8 mouse cellular contexts compared by ENCODE assay signal in the genomic region with DNA sequence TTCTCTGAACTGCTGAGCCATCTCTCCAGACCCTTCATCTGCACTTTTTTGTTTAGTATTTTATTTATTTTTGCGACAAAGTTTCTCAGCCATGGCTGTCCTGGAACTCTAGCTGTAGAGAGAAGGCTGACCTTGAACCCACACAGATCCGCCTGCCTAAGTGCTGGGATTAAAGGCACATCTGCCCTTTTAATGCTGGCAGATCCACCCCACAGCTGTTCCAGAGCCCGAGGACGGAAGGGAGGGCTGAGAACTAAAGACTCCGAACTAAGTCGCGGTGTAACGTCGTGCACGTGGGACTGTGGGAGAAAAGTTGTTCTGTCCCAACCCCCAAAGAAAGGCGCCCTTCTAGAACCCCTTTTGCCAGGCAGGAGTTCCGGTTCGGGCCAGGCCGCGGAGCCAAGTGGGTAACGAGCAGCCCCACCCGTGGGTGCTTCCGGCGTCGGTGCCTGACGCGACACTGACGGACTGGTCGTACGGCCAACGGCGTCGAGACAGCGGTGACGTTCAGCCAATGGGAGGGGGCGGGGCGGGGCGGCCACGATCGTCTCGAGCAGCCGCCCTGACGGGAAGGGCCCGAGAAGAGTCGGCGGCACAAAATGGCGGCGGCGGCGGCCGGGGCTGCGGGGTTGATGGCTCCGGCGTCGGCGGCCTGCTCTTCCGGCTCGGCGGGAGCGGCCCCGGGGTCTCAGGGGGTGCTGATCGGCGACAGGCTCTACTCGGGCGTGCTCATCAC. TPM values are rescaled to one million over a fixed set of nuclear protein-coding genes. Genes with fewer than 3 reads are reported as not detected.
A peak's percentile ranks its signal among the peaks of the same experiment; 100 is the strongest.
DNase-seq lines count a peak whose midpoint lies in the region; ATAC-seq and TF ChIP-seq lines count a peak whose summit lies in the region.

Gene Ccnl2 (plus strand): TSS at position 561 of the 736 bp plus-strand sequence.

- H3K4me3 ChIP-seq in CH12.LX (replicated peaks in 1 of 3; ENCODE audit: low read depth in 2 of 3, low read length in 2 of 3, poor library complexity in 1 of 3): peak within 1 kb of the TSS; percentile 82 to 100 (median 98)
- H3K4me3 ChIP-seq in forebrain, embryonic 11.5 days (ENCODE audit: low read depth, low read length): peak within 1 kb of the TSS; percentile 100
- peak within 1 kb of the TSS; percentile 98 for H3K4me3 ChIP-seq in heart, embryonic 16.5 days (ENCODE audit: low read length)
- H3K4me3 ChIP-seq in liver, embryonic 15.5 days (replicated peaks): peak within 1 kb of the TSS; percentile 96
- H3K4me3 ChIP-seq in neural tube, embryonic 12.5 days: peak within 1 kb of the TSS; percentile 100

- DNase-seq in CH12.LX (ENCODE audit: extremely low read depth): peak; percentile 97
- DNase-seq in c-Kit-positive CD71-positive TER-119-negative erythroid progenitor cells, embryonic 14.5 days (ENCODE audit: low read depth): peak; percentile 93
- peak; percentile 98 for DNase-seq in forebrain, embryonic 11.5 days (ENCODE audit: low spot score)
- peak; percentile 96 for DNase-seq in kidney, postnatal 36 days
- DNase-seq in telencephalon, adult 2 months (ENCODE audit: low read depth, low spot score): peak; percentile 93

- WGBS in forebrain, embryonic 11.5 days: 1% methylated on average over 59 of the region's 60 CpGs
- under 1% methylated on average over 60 of the region's 60 CpGs for whole genome bisulfite sequencing in heart, embryonic 16.5 days
- under 1% methylated on average over 59 of the region's 60 CpGs for WGBS in liver, embryonic 15.5 days (ENCODE audit: insufficient replicate concordance)
- under 1% methylated on average over 60 of the region's 60 CpGs for WGBS in neural tube, embryonic 12.5 days

- ATAC-seq in forebrain, embryonic 11.5 days (replicated peaks; ENCODE audit: low FRiP score): peak; percentile 99
- ATAC-seq in heart, embryonic 16.5 days (replicated peaks; ENCODE audit: extremely low read depth, insufficient read depth, low FRiP score): peak; percentile 99
- ATAC-seq in liver, embryonic 15.5 days (ENCODE audit: insufficient read depth): peak; percentile 99
- ATAC-seq in neural tube, embryonic 12.5 days (ENCODE audit: low FRiP score, low read depth): peak; percentile 100

- no peak for TF ChIP-seq EP300 in CH12.LX (IDR thresholded peaks at IDR 0.05; ENCODE audit: low read length)

- peaks cover 70 to 75% of the 10 kb centered on the region in 2 experiments for H3K36me3 ChIP-seq in CH12.LX (replicated peaks in 1 of 2; ENCODE audit: control insufficient read depth in 1 of 2, insufficient read depth in 1 of 2, low read length in 1 of 2)
- peaks cover 7% of the 10 kb centered on the region for H3K36me3 ChIP-seq in forebrain, embryonic 11.5 days (ENCODE audit: control insufficient read depth, insufficient read depth, low read length)
- H3K36me3 ChIP-seq in heart, embryonic 16.5 days (ENCODE audit: control insufficient read depth, insufficient read depth): peaks cover 66% of the 10 kb centered on the region
- peaks cover 79% of the 10 kb centered on the region for H3K36me3 ChIP-seq in liver, embryonic 15.5 days (replicated peaks)
- peaks cover 68% of the 10 kb centered on the region for H3K36me3 ChIP-seq in neural tube, embryonic 12.5 days

- peak within 1 kb of the TSS; percentile 99 for H3K9ac ChIP-seq in CH12.LX (ENCODE audit: insufficient read depth, low read depth)
- H3K9ac ChIP-seq in forebrain, embryonic 11.5 days (ENCODE audit: low read length): peak within 1 kb of the TSS; percentile 99
- peak within 1 kb of the TSS; percentile 98 for H3K9ac ChIP-seq in heart, embryonic 16.5 days (ENCODE audit: low read length)
- H3K9ac ChIP-seq in liver, embryonic 15.5 days: peak within 1 kb of the TSS; percentile 99
- H3K9ac ChIP-seq in neural tube, embryonic 12.5 days: peak within 1 kb of the TSS; percentile 99

- peak within 1 kb of the TSS; percentile 98 for H3K4me2 ChIP-seq in CH12.LX (ENCODE audit: insufficient read depth, low read depth, poor library complexity, severe bottlenecking)
- H3K4me2 ChIP-seq in forebrain, embryonic 11.5 days (ENCODE audit: low read depth, low read length, severe bottlenecking): peak within 1 kb of the TSS; percentile 97
- H3K4me2 ChIP-seq in heart, embryonic 16.5 days (ENCODE audit: low read depth, low read length): peak within 1 kb of the TSS; percentile 83
- peak within 1 kb of the TSS; percentile 78 for H3K4me2 ChIP-seq in liver, embryonic 15.5 days
- peak within 1 kb of the TSS; percentile 89 for H3K4me2 ChIP-seq in neural tube, embryonic 12.5 days (replicated peaks)

- no peak for TF ChIP-seq RAD21 in CH12.LX (IDR thresholded peaks at IDR 0.05; ENCODE audit: low read depth, low read length)

- peak; percentile 85 for TF ChIP-seq POLR2A in CH12.LX (IDR thresholded peaks at IDR 0.05; ENCODE audit: low read depth, low read length)

- H3K79me2 ChIP-seq in CH12.LX (replicated peaks; ENCODE audit: control insufficient read depth, extremely low read depth, insufficient read depth, poor library complexity, severe bottlenecking): peaks cover 39% of the 10 kb centered on the region

- no peak for TF ChIP-seq CTCF in CH12.LX (conservative IDR thresholded peaks at IDR 0.05 in 1 of 2, IDR thresholded peaks at IDR 0.05 in 1 of 2; ENCODE audit: low read depth in 2 of 2, low read length in 2 of 2)

- in situ Hi-C loops in CH12.LX (cut with MboI; ENCODE audit: low pct_ligation_motif_present, low pct_unique_long_range_greater_than_20kb, low sequenced_read_pairs): no loop called here

- H3K27me3 ChIP-seq in CH12.LX (replicated peaks): no peaks in the 10 kb centered on the region
- no peaks in the 10 kb centered on the region for H3K27me3 ChIP-seq in forebrain, embryonic 11.5 days (ENCODE audit: control insufficient read depth, insufficient read depth, low read length)
- H3K27me3 ChIP-seq in heart, embryonic 16.5 days (ENCODE audit: control insufficient read depth, insufficient read depth, low read length): no peaks in the 10 kb centered on the region
- no peaks in the 10 kb centered on the region for H3K27me3 ChIP-seq in liver, embryonic 15.5 days
- no peaks in the 10 kb centered on the region for H3K27me3 ChIP-seq in neural tube, embryonic 12.5 days (replicated peaks)

- peaks cover 6 to 28% of the 10 kb centered on the region in 2 experiments for H3K4me1 ChIP-seq in CH12.LX (ENCODE audit: control insufficient read depth in 1 of 2, insufficient read depth in 2 of 2)
- H3K4me1 ChIP-seq in forebrain, embryonic 11.5 days (replicated peaks; ENCODE audit: control insufficient read depth, insufficient read depth, low read length): peaks cover 8% of the 10 kb centered on the region
- peaks cover 16% of the 10 kb centered on the region for H3K4me1 ChIP-seq in heart, embryonic 16.5 days (ENCODE audit: control insufficient read depth, insufficient read depth, low read length)
- peaks cover 34% of the 10 kb centered on the region for H3K4me1 ChIP-seq in liver, embryonic 15.5 days (replicated peaks)
- peaks cover 22% of the 10 kb centered on the region for H3K4me1 ChIP-seq in neural tube, embryonic 12.5 days

- no peaks in the 10 kb centered on the region for H3K9me3 ChIP-seq in CH12.LX (replicated peaks; ENCODE audit: low read length)
- no peaks in the 10 kb centered on the region for H3K9me3 ChIP-seq in forebrain, embryonic 11.5 days (ENCODE audit: control insufficient read depth, low read length)
- H3K9me3 ChIP-seq in heart, embryonic 16.5 days (replicated peaks; ENCODE audit: control insufficient read depth, low read length): no peaks in the 10 kb centered on the region
- H3K9me3 ChIP-seq in liver, embryonic 15.5 days (replicated peaks): no peaks in the 10 kb centered on the region
- no peaks in the 10 kb centered on the region for H3K9me3 ChIP-seq in neural tube, embryonic 12.5 days

- peak within 1 kb of the TSS; percentile 70 for H3K27ac ChIP-seq in CH12.LX (ENCODE audit: insufficient read depth, low read depth)
- H3K27ac ChIP-seq in forebrain, embryonic 11.5 days (ENCODE audit: low read depth, low read length): peak within 1 kb of the TSS; percentile 71
- peak within 1 kb of the TSS; percentile 97 for H3K27ac ChIP-seq in heart, embryonic 16.5 days (ENCODE audit: low read length)
- peak within 1 kb of the TSS; percentile 89 for H3K27ac ChIP-seq in liver, embryonic 15.5 days (replicated peaks)
- peak within 1 kb of the TSS; percentile 80 for H3K27ac ChIP-seq in neural tube, embryonic 12.5 days

- dilution Hi-C loops in CH12.LX (cut with MboI; ENCODE audit: extremely low pct_ligation_motif_present, extremely low pct_unique_long_range_greater_than_20kb, low sequenced_read_pairs): no loop called here

TF ChIP-seq in CH12.LX, 34 proteins besides CTCF, POLR2A, EP300 and RAD21 (continues in another document):
- TF ChIP-seq USF2 (conservative IDR thresholded peaks at IDR 0.05; ENCODE audit: low read depth, low read length) (no peak), IRF4 (IDR thresholded peaks at IDR 0.05; ENCODE audit: low read depth, low read length) (0 out of 2 replicates have a peak, but pooled peaks have one; percentile 9), JUN (IDR thresholded peaks at IDR 0.05; ENCODE audit: insufficient read depth, low read depth, low read length) (no peak), ETS1 (conservative IDR thresholded peaks at IDR 0.05; ENCODE audit: low read depth, low read length) (0 out of 2 replicates have a peak, but pooled peaks have one; percentile 14), USF1 (IDR thresholded peaks at IDR 0.05; ENCODE audit: low read depth, low read length) (no peak), MEF2A (IDR thresholded peaks at IDR 0.05; ENCODE audit: borderline replicate concordance, low read depth, low read length) (no peak; the same call in 1 of the 2 replicates), NELFE (IDR thresholded peaks at IDR 0.05; ENCODE audit: low read depth, low read length) (peak; percentile 66), ZMIZ1 (IDR thresholded peaks at IDR 0.05; ENCODE audit: low read depth, low read length) (peak; percentile 84; the same call in 1 of the 2 replicates), KAT2A (IDR thresholded peaks at IDR 0.05; ENCODE audit: insufficient replicate concordance, low read length) (peak; percentile 78; the same call in 1 of the 2 replicates), CHD2 (IDR thresholded peaks at IDR 0.05; ENCODE audit: low read length) (peak; percentile 92), SMC3 (IDR thresholded peaks at IDR 0.05; ENCODE audit: low read depth, low read length) (no peak), HCFC1 (IDR thresholded peaks at IDR 0.05; ENCODE audit: low read depth, low read length) (peak; percentile 84), NRF1 (IDR thresholded peaks at IDR 0.05; ENCODE audit: low read depth, low read length) (peak; percentile 69), POLR2AphosphoS2 (IDR thresholded peaks at IDR 0.05; ENCODE audit: low read depth, low read length) (peak; percentile 88; the same call in 1 of the 2 replicates)

RNA-seq across cellular contexts. Expression of gene Ccnl2, which starts in this region (rescaled TPM):
- 63.0 and 63.7 TPM in 2 replicates for total RNA-seq in CH12.LX (2012; rRNA removed)
- total RNA-seq in CH12.LX (2014; rRNA removed): 67.7 and 79.7 TPM in 2 replicates
- polyA plus RNA-seq in CH12.LX (2012; ENCODE audit: insufficient read length, low read depth): 59.6 and 64.8 TPM in 2 replicates
- polyA plus RNA-seq in forebrain, embryonic 11.5 days (2014; fragmentation: Nextera tagmentation; extraction: Ambion mirVana): 162 and 186 TPM in 2 replicates
- 126 and 129 TPM in 2 replicates for polyA plus RNA-seq in heart, embryonic 16.5 days (2015; fragmentation: Nextera tagmentation; extraction: Ambion mirVana)
- 65.6 and 77.1 TPM in 2 replicates for polyA plus RNA-seq in liver, embryonic 15.5 days (2015; fragmentation: Nextera tagmentation; extraction: Ambion mirVana)
- 203 and 204 TPM in 2 replicates for polyA plus RNA-seq in neural tube, embryonic 12.5 days (2016; fragmentation: Nextera tagmentation; extraction: Ambion mirVana)

Comparison
In these comparisons a context has a peak if more than half of its experiments do, and no peak if none do; other contexts are left out.
1. Peak in every context shown above with its lines: DNase-seq, ATAC-seq, H3K4me3 ChIP-seq and H3K27ac ChIP-seq.